Mouse (Mus musculus) heart, embryonic 10.5 days (tissue): ENCODE measurements at regions not wholly inside any gene's neighbourhood (a gene's known extent, or its start where the extent isn't known, plus 50 kb on each side); places are given as distances from the start of the nearest gene placed in this dataset.

Experiments used
- DNase-seq: peaks from one replicate; pipeline ENCODE4 v3.0.0-alpha.2; 2017; ENCODE audit warnings: low spot score
- H3K27ac ChIP-seq: fragments of 300-500 bp; sonication (generic); 2 replicates; pipeline ENCODE4 v1.5.1; 2016; ENCODE audit warnings: mild to moderate bottlenecking
- H3K27me3 ChIP-seq: fragments of 300-500 bp; sonication (generic); 2 replicates; pipeline ENCODE4 v1.6.1; 2016; ENCODE audit warnings: mild to moderate bottlenecking; ENCODE audit not compliant: poor library complexity, insufficient read depth, severe bottlenecking
- H3K36me3 ChIP-seq: fragments of 300-500 bp; sonication (generic); 2 replicates; pipeline ENCODE4 v1.6.1; 2016; ENCODE audit warnings: mild to moderate bottlenecking, moderate library complexity
- H3K4me1 ChIP-seq: fragments of 300-500 bp; sonication (generic); 2 replicates; pipeline ENCODE4 v1.6.1; 2016; ENCODE audit warnings: mild to moderate bottlenecking
- H3K4me3 ChIP-seq: fragments of 300-500 bp; sonication (generic); 2 replicates; pipeline ENCODE4 v1.5.1; 2016; ENCODE audit warnings: mild to moderate bottlenecking, moderate library complexity
- H3K9me3 ChIP-seq: fragments of 300-500 bp; sonication (generic); 2 replicates; pipeline ENCODE4 v1.6.1; 2016; ENCODE audit warnings: mild to moderate bottlenecking, moderate library complexity
- WGBS: fragments of 180-500 bp; shearing (Covaris S2); methylation state at CpG from one replicate; pipeline ENCODE4 v1.1.7; 2016; 5-methylcytosine and 5-hydroxymethylcytosine counted together

DNA sequence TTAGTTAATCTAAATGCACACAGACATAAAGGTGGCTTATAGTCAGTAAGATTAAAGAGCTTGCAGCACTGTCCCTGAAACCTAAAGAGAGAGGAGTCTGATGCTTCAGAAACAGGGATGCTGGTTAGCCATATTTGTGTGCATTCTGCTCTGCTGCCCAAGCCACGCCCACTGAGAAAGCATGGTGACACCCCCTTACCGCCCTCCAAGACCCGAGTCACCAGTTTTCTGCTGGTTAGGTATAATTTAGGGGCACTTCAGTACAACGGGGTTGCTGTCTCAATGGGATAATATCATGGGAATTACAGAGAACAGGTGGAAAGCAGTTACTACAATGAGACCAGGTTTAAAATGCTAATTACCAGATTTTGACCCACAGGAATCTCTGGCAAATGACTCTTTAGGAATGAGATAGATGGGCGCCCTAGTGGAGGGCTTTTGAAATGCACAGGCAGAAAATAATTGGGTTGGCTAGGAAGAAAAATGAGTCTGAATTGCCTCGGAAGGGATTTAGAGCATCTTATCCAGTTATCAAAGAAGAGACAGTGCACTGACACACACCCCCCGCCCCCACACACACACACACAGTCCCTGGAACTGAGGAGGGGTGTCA lies 95.1 kb upstream of the 4930583I09Rik start:
- WGBS: 51% methylated on average over 7 of the region's 7 CpGs
- Histone ChIP-seq H3K4me3 (no peak overlapping the region), H3K36me3 (no peaks in the 10 kb centered on the region), H3K27me3 (no peaks in the 10 kb centered on the region), H3K27ac (no peak overlapping the region), H3K9me3 (no peaks in the 10 kb centered on the region), H3K4me1 (no peaks in the 10 kb centered on the region)
- DNase-seq: no peak

GRCm38 (mm10) chr17:64923762-64924161 lies 87.9 kb upstream of the 4930583I09Rik start:
- no peak for DNase-seq
- H3K27me3 ChIP-seq: no peaks in the 10 kb centered on the region
- 92% methylated on average over 5 of the region's 5 CpGs for WGBS
- H3K27ac ChIP-seq: no peak overlapping the region
- H3K4me1 ChIP-seq: peaks cover 6% of the 10 kb centered on the region; the same call in 1 of the 2 replicates
- H3K36me3 ChIP-seq: no peaks in the 10 kb centered on the region
- H3K4me3 ChIP-seq: no peak overlapping the region
- no peaks in the 10 kb centered on the region for H3K9me3 ChIP-seq

GRCm38 (mm10) chr17:64922235-64922634 lies 86.4 kb upstream of the 4930583I09Rik start:
- no peak overlapping the region for H3K4me3 ChIP-seq
- WGBS: 64% methylated on average over 4 of the region's 4 CpGs
- DNase-seq: no peak
- H3K9me3 ChIP-seq: no peaks in the 10 kb centered on the region
- H3K4me1 ChIP-seq: peaks cover 6% of the 10 kb centered on the region; the same call in 1 of the 2 replicates
- no peaks in the 10 kb centered on the region for H3K36me3 ChIP-seq
- H3K27me3 ChIP-seq: 0 out of 2 replicates have a peak, but pooled peaks cover 4% of the 10 kb centered on the region
- no peak overlapping the region for H3K27ac ChIP-seq

- Histone ChIP-seq H3K4me1 (peaks cover 6% of the 10 kb centered on the region; the same call in 1 of the 2 replicates), H3K9me3 (no peaks in the 10 kb centered on the region), H3K4me3 (no peak overlapping the region), H3K27ac (no peak overlapping the region), H3K36me3 (no peaks in the 10 kb centered on the region), H3K27me3 (0 out of 2 replicates have a peak, but pooled peaks cover 4% of the 10 kb centered on the region)
- WGBS: 67% methylated on average over 2 of the region's 2 CpGs
- DNase-seq: no peak
Measured at GRCm38 (mm10) chr17:64920236-64920635, 84.4 kb upstream of the 4930583I09Rik start.

- no peak overlapping the region for H3K4me3 ChIP-seq
- H3K4me1 ChIP-seq: peaks cover 6% of the 10 kb centered on the region; the same call in 1 of the 2 replicates
- no peak for DNase-seq
- H3K9me3 ChIP-seq: no peaks in the 10 kb centered on the region
- 0 out of 2 replicates have a peak, but pooled peaks cover 4% of the 10 kb centered on the region for H3K27me3 ChIP-seq
- H3K36me3 ChIP-seq: no peaks in the 10 kb centered on the region
- whole genome bisulfite sequencing: 86% methylated on average over 4 of the region's 4 CpGs
- H3K27ac ChIP-seq: no peak overlapping the region
Measured at GRCm38 (mm10) chr17:64917830-64918229, 82.0 kb upstream of the 4930583I09Rik start.

DNA sequence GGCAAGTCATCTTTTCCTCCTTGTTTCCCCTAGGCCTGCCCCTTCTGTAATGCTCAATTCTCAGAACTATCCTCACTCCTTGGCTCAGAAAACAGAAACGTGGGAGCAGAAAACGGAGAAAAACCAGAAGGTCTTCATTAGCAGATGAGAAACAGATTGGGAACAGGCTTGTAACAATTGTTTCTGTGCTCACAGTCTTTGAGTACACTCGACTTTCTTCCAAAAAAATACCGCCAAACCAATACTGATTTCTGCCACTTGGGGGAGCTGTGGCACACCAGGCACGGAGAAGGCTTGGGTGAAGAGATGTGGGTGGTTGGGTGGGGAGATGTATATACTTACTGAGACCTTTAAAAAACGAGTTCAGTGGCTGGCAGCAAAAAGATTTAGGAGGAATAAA lies 80.8 kb upstream of the 4930583I09Rik start:
- no peak overlapping the region for H3K27ac ChIP-seq
- 0 out of 2 replicates have a peak, but pooled peaks cover 4% of the 10 kb centered on the region for H3K27me3 ChIP-seq
- no peak overlapping the region for H3K4me3 ChIP-seq
- H3K4me1 ChIP-seq: no peaks in the 10 kb centered on the region
- no peaks in the 10 kb centered on the region for H3K9me3 ChIP-seq
- WGBS: 60% methylated on average over 6 of the region's 6 CpGs
- DNase-seq: no peak
- H3K36me3 ChIP-seq: no peaks in the 10 kb centered on the region

GRCm38 (mm10) chr17:64915708-64916107 lies 79.8 kb upstream of the 4930583I09Rik start:
- 0 out of 2 replicates have a peak, but pooled peaks cover 4% of the 10 kb centered on the region for H3K27me3 ChIP-seq
- H3K4me1 ChIP-seq: no peaks in the 10 kb centered on the region
- no peak overlapping the region for H3K4me3 ChIP-seq
- no peak for DNase-seq
- no peak overlapping the region for H3K27ac ChIP-seq
- H3K9me3 ChIP-seq: no peaks in the 10 kb centered on the region
- no peaks in the 10 kb centered on the region for H3K36me3 ChIP-seq
- 55% methylated on average over 3 of the region's 3 CpGs for WGBS

DNA sequence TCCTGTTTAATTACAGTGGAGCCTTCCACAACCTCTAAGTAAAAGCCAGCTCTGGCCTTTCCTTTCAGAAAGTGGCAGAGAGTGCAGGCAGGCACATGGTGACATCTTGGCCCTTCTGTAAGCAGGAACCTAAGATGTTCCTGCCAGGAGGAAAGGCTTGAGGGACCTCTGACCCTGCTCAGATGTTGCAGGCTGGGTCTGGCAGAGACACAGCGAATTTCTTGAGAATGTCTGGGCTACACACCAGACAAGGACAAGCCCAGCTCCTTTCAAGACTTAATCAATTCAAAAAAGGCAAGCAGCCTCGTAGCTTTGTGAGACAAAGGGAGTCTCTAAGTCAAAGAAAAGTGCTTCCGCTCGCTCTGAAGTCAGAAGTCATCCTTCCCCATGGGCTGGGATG lies 79.2 kb upstream of the 4930583I09Rik start:
- no peak overlapping the region for H3K27ac ChIP-seq
- H3K4me1 ChIP-seq: no peaks in the 10 kb centered on the region
- no peaks in the 10 kb centered on the region for H3K36me3 ChIP-seq
- WGBS: 53% methylated on average over 4 of the region's 4 CpGs
- no peak for DNase-seq
- H3K27me3 ChIP-seq: 0 out of 2 replicates have a peak, but pooled peaks cover 4% of the 10 kb centered on the region
- H3K9me3 ChIP-seq: no peaks in the 10 kb centered on the region
- H3K4me3 ChIP-seq: no peak overlapping the region

DNA sequence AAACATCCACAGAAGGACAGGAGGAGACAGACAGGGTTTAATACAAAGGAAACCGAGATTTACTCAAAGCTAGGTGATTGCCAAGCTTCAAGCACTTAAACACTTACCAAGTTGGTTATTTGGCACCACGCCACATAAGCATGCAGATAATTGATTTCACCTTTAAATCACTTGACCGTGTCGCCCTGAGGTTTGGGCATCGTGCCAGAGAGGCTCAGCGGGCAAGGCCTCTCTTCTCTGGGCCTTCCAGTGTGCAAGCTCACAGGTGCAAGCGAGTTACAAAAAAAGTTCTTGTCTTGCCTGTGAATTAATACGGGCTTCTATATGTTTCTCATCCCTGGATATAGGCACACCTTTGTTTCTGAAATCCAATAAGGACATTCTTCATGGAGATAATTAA lies 78.4 kb upstream of the 4930583I09Rik start:
- H3K36me3 ChIP-seq: no peaks in the 10 kb centered on the region
- WGBS: 81% methylated on average over 8 of the region's 8 CpGs
- no peaks in the 10 kb centered on the region for H3K4me1 ChIP-seq
- no peaks in the 10 kb centered on the region for H3K9me3 ChIP-seq
- H3K4me3 ChIP-seq: no peak overlapping the region
- no peak for DNase-seq
- no peak overlapping the region for H3K27ac ChIP-seq
- H3K27me3 ChIP-seq: 0 out of 2 replicates have a peak, but pooled peaks cover 4% of the 10 kb centered on the region

- DNase-seq: no peak
- Histone ChIP-seq H3K4me1 (no peaks in the 10 kb centered on the region), H3K27ac (no peak overlapping the region), H3K4me3 (no peak overlapping the region), H3K36me3 (no peaks in the 10 kb centered on the region), H3K27me3 (no peaks in the 10 kb centered on the region), H3K9me3 (no peaks in the 10 kb centered on the region)
- WGBS: 59% methylated on average over 1 of the region's 1 CpGs
Measured at GRCm38 (mm10) chr17:64908671-64909070, 72.8 kb upstream of the 4930583I09Rik start.

DNA sequence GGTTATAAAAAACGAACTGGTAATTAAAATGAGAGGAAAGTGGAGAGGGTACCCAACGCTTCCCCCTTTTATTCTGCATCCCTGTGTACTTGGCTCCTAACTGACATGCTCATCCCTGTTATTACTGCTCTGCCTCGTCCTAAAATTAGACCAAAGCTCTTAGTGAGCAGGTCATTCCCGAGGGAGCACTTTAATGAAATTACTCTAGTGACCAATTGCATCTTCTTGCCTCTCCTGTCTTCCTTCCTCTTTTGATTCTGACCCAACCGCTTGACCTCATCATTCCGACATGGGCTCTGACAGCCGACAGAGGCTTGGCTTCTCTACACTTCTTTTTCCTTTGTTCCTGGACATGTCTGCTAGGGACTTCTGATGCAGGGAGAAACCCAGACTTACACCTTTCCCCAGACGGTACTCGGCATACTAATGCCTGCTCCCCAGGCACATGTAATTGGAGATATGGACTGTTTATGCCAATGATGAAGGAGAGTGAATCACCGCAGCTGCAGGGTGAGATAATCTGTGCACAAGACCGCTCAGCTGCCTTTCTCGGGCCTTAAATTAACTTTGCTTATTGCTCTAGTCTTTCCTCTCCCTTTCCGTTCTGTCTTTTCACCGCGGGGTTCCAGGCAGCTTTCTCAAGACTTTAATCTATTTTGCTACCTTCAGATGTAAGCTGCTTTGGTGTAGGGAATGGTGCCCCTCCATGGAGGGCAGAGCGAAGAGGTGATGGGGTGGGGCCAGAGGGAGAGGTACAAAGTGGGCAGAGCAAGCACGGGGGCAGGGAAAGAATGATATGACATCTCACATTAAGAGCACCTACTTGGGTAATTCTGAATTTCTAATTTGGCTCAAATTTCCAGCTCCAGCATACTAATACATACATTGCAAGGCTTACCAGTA lies 66.1 kb upstream of the 4930583I09Rik start:
- 63% methylated on average over 17 of the region's 17 CpGs for WGBS
- peaks cover 6% of the 10 kb centered on the region; the same call in 1 of the 2 replicates for H3K4me1 ChIP-seq
- H3K4me3 ChIP-seq: no peak overlapping the region
- no peak for DNase-seq
- H3K27ac ChIP-seq: no peak overlapping the region
- H3K27me3 ChIP-seq: no peaks in the 10 kb centered on the region
- no peaks in the 10 kb centered on the region for H3K9me3 ChIP-seq
- no peaks in the 10 kb centered on the region for H3K36me3 ChIP-seq

GRCm38 (mm10) chr17:64897473-64897872 lies 61.6 kb upstream of the 4930583I09Rik start:
- no peaks in the 10 kb centered on the region for H3K9me3 ChIP-seq
- no peak overlapping the region for H3K4me3 ChIP-seq
- peaks cover 6% of the 10 kb centered on the region; the same call in 1 of the 2 replicates for H3K4me1 ChIP-seq
- WGBS: 95% methylated on average over 1 of the region's 1 CpGs
- no peak for DNase-seq
- no peak overlapping the region for H3K27ac ChIP-seq
- H3K36me3 ChIP-seq: no peaks in the 10 kb centered on the region
- no peaks in the 10 kb centered on the region for H3K27me3 ChIP-seq

DNA sequence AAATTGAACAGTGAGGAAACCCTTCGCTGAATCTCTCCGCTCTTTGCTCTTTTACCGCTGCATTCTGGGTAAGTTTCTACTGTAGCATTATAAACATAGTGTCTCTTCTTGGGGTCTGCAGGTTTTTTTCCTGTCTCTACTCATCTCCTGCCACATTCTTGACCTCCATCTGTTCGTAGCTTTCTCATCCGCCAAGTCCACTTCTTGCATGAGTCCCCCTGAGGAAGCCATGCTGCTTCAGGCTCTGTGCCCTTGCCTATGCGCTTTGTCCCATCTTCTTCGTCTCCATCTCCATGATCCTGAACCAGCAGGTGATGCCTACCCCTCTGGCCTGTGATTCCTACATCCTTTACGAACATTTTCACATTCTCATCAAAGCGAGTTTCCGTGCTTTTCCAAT lies 60.0 kb upstream of the 4930583I09Rik start:
- Histone ChIP-seq H3K4me1 (no peaks in the 10 kb centered on the region), H3K9me3 (no peaks in the 10 kb centered on the region), H3K4me3 (no peak overlapping the region), H3K36me3 (no peaks in the 10 kb centered on the region), H3K27me3 (no peaks in the 10 kb centered on the region), H3K27ac (no peak overlapping the region)
- WGBS: 93% methylated on average over 10 of the region's 10 CpGs
- no peak for DNase-seq
